Mouse (Mus musculus): ENCODE measurements around the gene Gm45194.

Gene Gm45194
- long read RNA-seq, experiment 1 = 0 reads
- long read RNA-seq, experiment 2, partial matches to known transcripts = 0 of 1 reads
- long read RNA-seq, experiment 2, other reads (novel, unspliced or antisense) = 1 of 1 reads

GRCm38 (mm10) chrX:111891089-111891488 is at the start of gene Gm45194:
Gm45194 (plus strand) TSS chrX:111891389.
- intact Hi-C loops (cut with DNase I) = no loop called here

- intact Hi-C loops (cut with DNase I) = no loop called here
Observed at GRCm38 (mm10) chrX:111855878-111856277, 35.3 kb upstream of the Gm45194 start.

- intact Hi-C loops (cut with DNase I) = no loop called here
Observed at GRCm38 (mm10) chrX:111881251-111881650, 9.9 kb upstream of the Gm45194 start.

GRCm38 (mm10) chrX:111894321-111895050 is 3.3 kb downstream of the Gm45194 start:
- intact Hi-C loops (cut with DNase I) = no loop called here

- intact Hi-C loops (cut with DNase I) = no loop called here
Observed at GRCm38 (mm10) chrX:111895084-111895779, 4.0 kb downstream of the Gm45194 start.

GRCm38 (mm10) chrX:111917422-111917821 is 26.2 kb downstream of the Gm45194 start:
- intact Hi-C loops (cut with DNase I) = no loop called here

- intact Hi-C loops (cut with DNase I) = no loop called here
Observed at GRCm38 (mm10) chrX:111960909-111961308, 69.7 kb downstream of the Gm45194 start.

- intact Hi-C loops (cut with DNase I) = no loop called here
Observed at GRCm38 (mm10) chrX:111999661-112000060, 108.5 kb downstream of the Gm45194 start.

GRCm38 (mm10) chrX:112010707-112011106 is 119.5 kb downstream of the Gm45194 start, which contains the start of gene Tex16:
Tex16 (plus strand) TSS chrX:112011007.
- intact Hi-C loops (cut with DNase I) = no loop called here

GRCm38 (mm10) chrX:112238749-112239148 is 347.6 kb downstream of the Gm45194 start, which contains the start of gene 4933403O08Rik:
4933403O08Rik (plus strand) TSS chrX:112239049.
- intact Hi-C loops (cut with DNase I) = no loop called here

GRCm38 (mm10) chrX:112242916-112243315 is 351.7 kb downstream of the Gm45194 start:
- intact Hi-C loops (cut with DNase I) = no loop called here

GRCm38 (mm10) chrX:112255513-112255912 is 364.3 kb downstream of the Gm45194 start:
- intact Hi-C loops (cut with DNase I) = no loop called here

- intact Hi-C loops (cut with DNase I) = no loop called here
Observed at GRCm38 (mm10) chrX:112273550-112273949, 382.4 kb downstream of the Gm45194 start.

Measured in adrenal gland (tissue).